Mouse (Mus musculus): ENCODE results near the gene Gm14862. TPM values are rescaled to one million over a fixed set of nuclear protein-coding genes. Genes with fewer than 3 reads are reported as not detected.
"Not testable (repeated sequence)": the region's sequence is repeated elsewhere in the genome, so short reads cannot be mapped to it uniquely, and the experiment has no call there.

Gene Gm14862
- polyA plus RNA-seq (2015; fragmentation: Nextera tagmentation; extraction: Ambion mirVana) = 0.19 TPM in 1 of 2 replicates, not detected in the other

- ATAC-seq (replicated peaks; ENCODE audit: insufficient number of reproducible peaks, insufficient read depth, low FRiP score, low read depth) = no peak
- H3K4me1 ChIP-seq (replicated peaks) = no peaks in the 10 kb centered on the region
- H3K27ac ChIP-seq = no peak within 1 kb of the TSS
- no peaks in the 10 kb centered on the region for H3K36me3 ChIP-seq
- 68% methylated on average over 5 of the region's 5 CpGs for WGBS
- no peaks in the 10 kb centered on the region for H3K27me3 ChIP-seq
- H3K4me3 ChIP-seq = no peak within 1 kb of the TSS
- no peak within 1 kb of the TSS for H3K4me2 ChIP-seq
- H3K9ac ChIP-seq = no peak within 1 kb of the TSS
- H3K9me3 ChIP-seq (replicated peaks) = no peaks in the 10 kb centered on the region
Measured at GRCm38 (mm10) chrX:9256766-9257165, at the start of gene Gm14862. Gene Gm14862, minus strand, starts transcription at chrX:9256899.

- WGBS = 58% methylated on average over 1 of the region's 1 CpGs
- Histone ChIP-seq H3K27me3 (no peaks in the 10 kb centered on the region), H3K9ac (no peak overlapping the region), H3K9me3 (replicated peaks) (no peaks in the 10 kb centered on the region), H3K36me3 (no peaks in the 10 kb centered on the region), H3K4me3 (no peak overlapping the region), H3K4me2 (no peak overlapping the region), H3K27ac (no peak overlapping the region), H3K4me1 (replicated peaks) (no peaks in the 10 kb centered on the region)
- ATAC-seq (replicated peaks; ENCODE audit: insufficient number of reproducible peaks, insufficient read depth, low FRiP score, low read depth) = no peak
Measured at GRCm38 (mm10) chrX:9303455-9303854, 46.8 kb upstream of the Gm14862 start.

GRCm38 (mm10) chrX:9302791-9303190, 46.1 kb upstream of the Gm14862 start:
- H3K4me2 ChIP-seq = no peak overlapping the region
- H3K27me3 ChIP-seq = no peaks in the 10 kb centered on the region
- 75% methylated on average over 5 of the region's 5 CpGs for WGBS
- H3K4me1 ChIP-seq (replicated peaks) = no peaks in the 10 kb centered on the region
- H3K9ac ChIP-seq = no peak overlapping the region
- no peaks in the 10 kb centered on the region for H3K36me3 ChIP-seq
- ATAC-seq (replicated peaks; ENCODE audit: insufficient number of reproducible peaks, insufficient read depth, low FRiP score, low read depth) = no peak
- H3K4me3 ChIP-seq = no peak overlapping the region
- H3K27ac ChIP-seq = no peak overlapping the region
- H3K9me3 ChIP-seq (replicated peaks) = no peaks in the 10 kb centered on the region

- Histone ChIP-seq H3K27me3 (no peaks in the 10 kb centered on the region), H3K4me3 (no peak overlapping the region), H3K4me1 (replicated peaks) (no peaks in the 10 kb centered on the region), H3K9me3 (replicated peaks) (no peaks in the 10 kb centered on the region), H3K9ac (no peak overlapping the region), H3K4me2 (no peak overlapping the region), H3K27ac (no peak overlapping the region), H3K36me3 (no peaks in the 10 kb centered on the region)
- WGBS = 77% methylated on average over 5 of the region's 5 CpGs
- no peak for ATAC-seq (replicated peaks; ENCODE audit: insufficient number of reproducible peaks, insufficient read depth, low FRiP score, low read depth)
Measured at GRCm38 (mm10) chrX:9298413-9298864, 41.7 kb upstream of the Gm14862 start.

- not testable (repeated sequence) for H3K36me3 ChIP-seq; H3K27me3 ChIP-seq; H3K4me2 ChIP-seq; H3K27ac ChIP-seq; ATAC-seq (replicated peaks; ENCODE audit: insufficient number of reproducible peaks, insufficient read depth, low FRiP score, low read depth); H3K4me1 ChIP-seq (replicated peaks); H3K4me3 ChIP-seq; H3K9me3 ChIP-seq (replicated peaks); H3K9ac ChIP-seq
- 79% methylated on average over 4 of the region's 4 CpGs for WGBS
Measured at GRCm38 (mm10) chrX:9293140-9293829, 36.6 kb upstream of the Gm14862 start.

GRCm38 (mm10) chrX:9283464-9283863, 26.8 kb upstream of the Gm14862 start, which contains the start of gene H2al1m:
Gene H2al1m, plus strand, starts transcription at chrX:9283764.
- WGBS = no CpG with 5 or more reads among the region's 1 CpGs

GRCm38 (mm10) chrX:9274321-9274720, 17.6 kb upstream of the Gm14862 start:
- Histone ChIP-seq H3K9ac (no peak overlapping the region), H3K27ac (no peak overlapping the region), H3K9me3 (replicated peaks) (no peaks in the 10 kb centered on the region), H3K36me3 (no peaks in the 10 kb centered on the region), H3K4me2 (no peak overlapping the region), H3K4me1 (replicated peaks) (0 out of 2 replicates have a peak, but pooled peaks cover 3% of the 10 kb centered on the region), H3K27me3 (no peaks in the 10 kb centered on the region), H3K4me3 (no peak overlapping the region)
- 71% methylated on average over 8 of the region's 8 CpGs for WGBS
- ATAC-seq (replicated peaks; ENCODE audit: insufficient number of reproducible peaks, insufficient read depth, low FRiP score, low read depth) = no peak

More at GRCm38 (mm10) chrX:9283464-9283863, 26.8 kb upstream of the Gm14862 start, which contains the start of gene H2al1m:
- H3K9ac ChIP-seq; H3K4me1 ChIP-seq (replicated peaks); H3K27me3 ChIP-seq; ATAC-seq (replicated peaks; ENCODE audit: insufficient number of reproducible peaks, insufficient read depth, low FRiP score, low read depth); H3K36me3 ChIP-seq; H3K9me3 ChIP-seq (replicated peaks); H3K27ac ChIP-seq; H3K4me2 ChIP-seq; H3K4me3 ChIP-seq: not testable (repeated sequence)

GRCm38 (mm10) chrX:9273377-9274002, 16.8 kb upstream of the Gm14862 start:
- peak overlapping the region; percentile 63 for H3K4me3 ChIP-seq
- H3K9ac ChIP-seq = peak overlapping the region; percentile 53; the same call in 1 of the 2 replicates
- H3K27ac ChIP-seq = no peak overlapping the region
- ATAC-seq (replicated peaks; ENCODE audit: insufficient number of reproducible peaks, insufficient read depth, low FRiP score, low read depth) = no peak
- WGBS = 54% methylated on average over 12 of the region's 12 CpGs
- H3K9me3 ChIP-seq (replicated peaks) = no peaks in the 10 kb centered on the region
- no peaks in the 10 kb centered on the region for H3K36me3 ChIP-seq
- peak overlapping the region; percentile 65 for H3K4me2 ChIP-seq
- H3K27me3 ChIP-seq = no peaks in the 10 kb centered on the region
- H3K4me1 ChIP-seq (replicated peaks) = 0 out of 2 replicates have a peak, but pooled peaks cover 3% of the 10 kb centered on the region

GRCm38 (mm10) chrX:9272460-9273361, 16.0 kb upstream of the Gm14862 start, which contains the start of gene Xk:
Gene Xk, plus strand, starts transcription at chrX:9272756.
- ATAC-seq (replicated peaks; ENCODE audit: insufficient number of reproducible peaks, insufficient read depth, low FRiP score, low read depth) = peak; percentile 82
- 0 out of 2 replicates have a peak, but pooled peaks cover 3% of the 10 kb centered on the region for H3K4me1 ChIP-seq (replicated peaks)
- peak within 1 kb of the TSS; percentile 65 for H3K4me2 ChIP-seq
- WGBS = 10% methylated on average over 38 of the region's 94 CpGs
- peak within 1 kb of the TSS; percentile 67 for H3K27ac ChIP-seq
- peak within 1 kb of the TSS; percentile 53 for H3K9ac ChIP-seq
- H3K27me3 ChIP-seq = no peaks in the 10 kb centered on the region
- H3K36me3 ChIP-seq = no peaks in the 10 kb centered on the region
- peak within 1 kb of the TSS; percentile 63 for H3K4me3 ChIP-seq
- H3K9me3 ChIP-seq (replicated peaks) = no peaks in the 10 kb centered on the region

- H3K4me2 ChIP-seq = peak overlapping the region; percentile 65
- 0 out of 2 replicates have a peak, but pooled peaks have one; percentile 23 for ATAC-seq (replicated peaks; ENCODE audit: insufficient number of reproducible peaks, insufficient read depth, low FRiP score, low read depth)
- peak overlapping the region; percentile 63 for H3K4me3 ChIP-seq
- no peaks in the 10 kb centered on the region for H3K27me3 ChIP-seq
- H3K4me1 ChIP-seq (replicated peaks) = 0 out of 2 replicates have a peak, but pooled peaks cover 3% of the 10 kb centered on the region
- 21% methylated on average over 8 of the region's 8 CpGs for WGBS
- H3K9ac ChIP-seq = peak overlapping the region; percentile 53
- H3K36me3 ChIP-seq = no peaks in the 10 kb centered on the region
- peak overlapping the region; percentile 67 for H3K27ac ChIP-seq
- H3K9me3 ChIP-seq (replicated peaks) = no peaks in the 10 kb centered on the region
Measured at GRCm38 (mm10) chrX:9271947-9272459, 15.3 kb upstream of the Gm14862 start.

Data from heart, embryonic 15.5 days (tissue).